Mouse (Mus musculus) spleen, postnatal 4 days (tissue): ENCODE data around the gene Gadd45b.

Experiments
- DNase-seq, 2 experiments: peaks; one replicate each; pipeline ENCODE4 v3.0.0; 2022; ENCODE audit warnings: low spot score in 2 of 2

Gadd45b gene

GRCm38 (mm10) chr10:80956385-80956784 is 26.5 kb downstream of the Gadd45b start:
- DNase-seq: no peak

- DNase-seq: no peak
These were observed 27.0 kb downstream of the Gadd45b start for GRCm38 (mm10) chr10:80956901-80957300.

GRCm38 (mm10) chr10:80957791-80958190 is 27.9 kb downstream of the Gadd45b start:
- DNase-seq: no peak

GRCm38 (mm10) chr10:80958979-80959637 is 29.2 kb downstream of the Gadd45b start:
- DNase-seq: no peak

DNA sequence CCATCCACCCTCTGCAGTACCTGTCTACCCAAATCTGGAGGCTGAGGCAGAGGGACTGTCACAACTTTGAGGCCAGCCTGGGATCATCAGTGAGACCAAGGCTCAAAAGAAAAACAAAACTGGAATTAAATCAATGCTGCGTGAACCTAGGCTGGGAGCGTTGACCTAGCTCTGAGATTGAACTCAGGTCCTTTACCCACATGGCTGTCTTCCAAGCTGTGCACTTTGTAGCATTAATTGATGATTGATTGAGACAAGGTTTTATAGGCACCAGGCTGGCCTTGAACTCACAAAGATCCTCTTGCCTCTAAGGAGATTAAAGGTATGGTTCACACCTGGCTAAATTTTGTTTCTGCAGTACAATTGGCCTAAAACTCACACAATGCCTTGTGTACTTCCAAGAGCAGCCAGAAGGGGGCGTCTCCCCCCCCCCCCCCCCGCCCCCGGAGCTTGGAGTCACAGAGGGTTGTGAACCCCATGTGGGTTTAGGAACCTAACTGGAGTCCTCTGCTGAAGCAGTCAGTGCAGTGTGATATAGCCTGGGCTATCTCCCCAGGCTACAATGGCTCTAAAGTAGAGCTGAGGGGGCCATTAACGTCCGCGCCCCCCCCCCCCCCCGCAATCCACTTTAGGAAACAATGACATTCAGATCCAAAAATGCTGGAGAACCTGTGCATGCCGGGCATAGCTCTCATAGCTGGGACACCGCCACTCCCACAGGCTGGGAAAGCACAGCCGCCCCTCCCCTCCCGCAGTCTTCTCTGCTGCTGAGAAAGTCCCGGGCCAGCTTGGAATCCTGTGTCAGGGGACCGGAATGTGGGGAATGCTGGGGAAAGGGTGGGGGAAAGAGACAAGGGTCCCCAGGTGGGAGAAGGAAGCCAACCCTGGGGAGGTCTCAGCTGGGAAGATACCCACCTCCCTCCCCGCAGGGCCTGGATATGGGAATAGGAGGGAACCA is 31.0 kb downstream of the Gadd45b start:
- no peak for DNase-seq

DNA sequence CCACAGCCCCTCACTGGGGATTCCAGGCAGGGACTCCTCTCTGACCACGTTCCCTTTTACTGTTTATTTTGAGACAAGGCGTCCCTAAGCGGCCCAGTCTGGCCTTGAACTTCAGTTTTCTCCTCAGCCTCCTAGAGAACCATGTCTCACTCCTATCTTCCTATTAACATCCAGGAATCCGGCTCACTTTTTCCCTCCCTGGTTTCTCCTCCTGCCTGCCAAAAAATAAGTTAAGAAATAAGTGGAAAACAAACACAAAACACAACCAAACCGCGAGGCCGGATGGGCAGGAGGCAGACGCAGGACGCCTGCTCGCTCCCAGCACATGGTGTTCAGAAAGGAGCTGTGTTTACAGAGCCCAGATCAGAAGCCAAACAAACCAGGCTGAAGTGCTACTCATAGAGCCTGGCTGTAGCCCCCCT is 32.2 kb downstream of the Gadd45b start:
- DNase-seq: no peak

DNA sequence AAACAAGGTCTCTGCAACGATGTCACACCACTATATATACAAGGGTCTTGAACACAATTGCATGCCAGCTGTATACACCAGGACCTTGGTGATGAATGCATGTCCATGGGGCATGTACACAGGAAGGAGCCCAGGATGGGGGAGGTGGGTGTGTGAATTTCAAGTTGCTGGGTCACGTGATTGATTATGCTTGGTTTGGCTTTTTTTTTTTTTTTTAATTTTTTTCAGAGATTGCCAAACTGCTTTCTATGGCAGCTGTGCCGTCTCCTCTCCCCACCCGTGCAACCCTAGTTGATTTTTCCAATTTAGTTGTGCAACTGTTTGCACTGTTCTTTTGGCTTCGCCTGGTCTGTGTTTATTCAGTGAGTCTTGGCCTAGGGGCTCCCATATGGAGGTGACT is 32.7 kb downstream of the Gadd45b start:
- no peak for DNase-seq

DNA sequence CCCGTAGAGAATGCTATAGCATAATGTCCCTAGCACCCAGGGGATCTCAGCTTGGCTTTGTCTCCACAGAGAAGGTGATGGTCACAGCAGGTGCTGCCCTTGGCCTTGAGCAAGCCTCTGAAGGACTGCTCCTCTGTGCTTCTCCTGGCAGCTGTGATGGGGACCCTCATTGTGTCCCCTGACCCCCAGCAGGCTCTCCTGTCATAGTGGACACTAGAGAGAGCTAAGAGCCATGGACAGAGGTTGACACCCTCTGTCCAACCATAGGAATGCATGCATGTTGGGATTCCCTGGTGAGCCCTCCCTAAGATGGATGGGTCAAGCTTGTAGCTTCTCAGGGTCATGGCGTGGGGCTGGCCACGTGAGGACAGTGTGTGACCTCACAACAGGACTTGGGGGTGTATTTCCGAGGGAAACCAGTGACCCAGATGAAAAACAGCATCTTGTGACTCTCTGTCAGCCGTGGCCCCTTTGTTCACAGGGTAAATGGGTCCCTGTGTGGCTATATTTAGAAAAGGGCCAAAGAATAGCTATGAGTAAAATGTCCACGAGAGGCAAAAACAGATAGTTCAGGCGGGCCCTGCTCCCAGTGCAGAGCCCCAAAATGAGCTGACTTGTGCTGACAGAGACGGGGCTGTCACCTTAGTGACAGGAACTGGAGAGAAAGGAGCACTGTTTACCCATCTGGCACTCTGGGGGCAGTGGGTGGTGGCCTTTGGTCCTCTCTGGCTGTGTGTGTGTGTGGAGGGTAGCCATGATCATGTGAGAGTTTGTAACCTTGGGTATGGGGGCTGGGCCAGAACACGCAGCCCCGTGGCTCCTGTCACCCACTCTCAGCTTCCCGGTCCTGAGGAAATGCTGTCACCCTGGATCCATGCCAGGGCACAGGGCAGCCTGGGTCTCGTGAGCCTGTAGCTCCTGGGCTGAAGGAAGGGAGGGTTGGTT is 33.4 kb downstream of the Gadd45b start:
- DNase-seq: no peak

DNA sequence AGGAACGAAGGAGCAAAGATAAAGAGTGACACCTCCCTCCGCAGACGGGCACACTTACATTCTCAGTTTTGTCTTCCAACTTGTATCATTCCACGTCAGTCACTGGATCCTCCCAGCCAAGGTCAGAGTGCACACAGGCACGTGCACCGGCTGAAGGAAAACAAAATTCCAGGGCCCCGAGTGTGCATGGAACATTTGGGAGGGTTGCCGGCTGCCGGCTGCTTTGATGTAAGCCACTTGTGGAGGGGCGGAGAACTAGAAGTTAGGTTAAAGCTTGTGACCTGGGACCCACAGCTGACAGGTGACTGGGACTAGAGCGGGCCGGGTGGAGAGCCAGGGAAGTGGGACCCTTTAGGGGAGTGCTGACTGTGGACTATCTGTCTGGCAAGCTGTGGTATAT is 36.4 kb downstream of the Gadd45b start:
- DNase-seq: no peak

DNA sequence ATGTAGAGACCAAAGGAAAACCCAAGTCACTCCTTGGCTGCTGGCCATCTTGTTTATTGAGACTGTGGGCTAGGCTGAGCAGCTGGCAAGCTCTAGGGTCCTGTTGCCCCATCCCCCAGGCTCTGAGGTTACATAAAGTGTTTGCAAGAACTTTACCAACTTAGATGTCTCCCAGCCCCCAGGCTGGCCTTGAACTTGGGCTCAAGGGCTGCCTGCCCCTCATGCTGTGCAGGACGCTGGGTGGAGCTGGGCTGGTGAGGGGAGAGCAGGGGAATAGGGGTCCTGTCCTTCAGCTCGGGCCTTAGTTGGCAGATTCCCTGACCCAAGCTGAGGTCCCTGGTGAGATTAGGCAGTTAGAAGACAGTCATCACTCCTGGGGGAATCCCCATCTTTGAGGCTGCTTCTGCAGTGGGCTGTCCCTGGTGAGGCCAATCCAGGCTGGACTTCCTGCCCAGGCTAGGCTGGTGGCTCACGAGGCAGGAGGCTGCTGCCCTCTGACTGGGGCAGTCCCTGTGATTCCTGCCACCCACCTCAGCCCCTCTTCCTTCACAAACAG is 37.3 kb downstream of the Gadd45b start:
- DNase-seq: no peak

GRCm38 (mm10) chr10:80968106-80968505 is 38.2 kb downstream of the Gadd45b start:
- no peak for DNase-seq

DNA sequence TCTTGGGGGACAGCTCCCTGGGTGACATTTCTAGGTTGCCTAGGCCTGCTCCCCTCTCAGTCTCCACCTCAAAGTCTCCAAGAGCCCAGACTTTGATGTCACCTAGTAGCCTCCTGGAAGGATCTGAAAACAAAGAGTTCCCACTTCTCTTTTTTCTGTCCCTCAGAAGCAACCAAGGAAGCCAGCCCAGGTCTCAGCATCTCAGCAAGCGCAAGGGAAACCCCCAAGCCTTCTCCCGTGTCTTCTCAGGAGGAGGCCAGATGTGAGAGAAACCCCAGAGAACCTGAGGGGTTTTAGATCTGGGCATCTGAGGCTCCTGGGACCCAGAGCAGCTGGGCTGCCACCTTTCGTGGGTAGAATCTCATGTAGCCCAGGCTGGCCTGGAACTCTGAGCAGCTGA is 39.4 kb downstream of the Gadd45b start:
- DNase-seq: no peak

GRCm38 (mm10) chr10:80970159-80970558 is 40.3 kb downstream of the Gadd45b start:
- DNase-seq: no peak

GRCm38 (mm10) chr10:80971533-80971932 is 41.7 kb downstream of the Gadd45b start:
- DNase-seq: no peak

GRCm38 (mm10) chr10:80972071-80972987 is 42.5 kb downstream of the Gadd45b start:
- DNase-seq: no peak

- DNase-seq: no peak
These were observed 43.8 kb downstream of the Gadd45b start for GRCm38 (mm10) chr10:80973722-80974121.

DNA sequence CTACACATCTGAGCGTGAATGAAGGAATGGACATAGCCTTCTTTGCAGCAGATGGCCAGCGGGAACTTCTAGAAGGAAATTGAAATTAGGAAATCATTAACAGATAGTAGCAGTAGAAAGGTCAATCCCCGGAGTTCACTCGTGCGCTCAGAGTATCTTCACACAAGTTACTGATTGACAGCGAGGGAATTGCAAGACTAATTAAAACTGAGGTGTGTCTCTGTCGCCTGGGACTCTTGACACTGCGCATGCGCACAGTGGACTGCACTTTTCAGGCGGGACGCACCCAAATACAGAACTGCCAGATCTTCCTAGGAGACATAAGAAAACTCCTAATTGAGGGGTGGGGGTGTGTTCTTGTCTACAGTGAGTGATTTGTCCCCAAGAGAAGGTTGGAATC is 45.6 kb downstream of the Gadd45b start:
- no peak for DNase-seq

DNA sequence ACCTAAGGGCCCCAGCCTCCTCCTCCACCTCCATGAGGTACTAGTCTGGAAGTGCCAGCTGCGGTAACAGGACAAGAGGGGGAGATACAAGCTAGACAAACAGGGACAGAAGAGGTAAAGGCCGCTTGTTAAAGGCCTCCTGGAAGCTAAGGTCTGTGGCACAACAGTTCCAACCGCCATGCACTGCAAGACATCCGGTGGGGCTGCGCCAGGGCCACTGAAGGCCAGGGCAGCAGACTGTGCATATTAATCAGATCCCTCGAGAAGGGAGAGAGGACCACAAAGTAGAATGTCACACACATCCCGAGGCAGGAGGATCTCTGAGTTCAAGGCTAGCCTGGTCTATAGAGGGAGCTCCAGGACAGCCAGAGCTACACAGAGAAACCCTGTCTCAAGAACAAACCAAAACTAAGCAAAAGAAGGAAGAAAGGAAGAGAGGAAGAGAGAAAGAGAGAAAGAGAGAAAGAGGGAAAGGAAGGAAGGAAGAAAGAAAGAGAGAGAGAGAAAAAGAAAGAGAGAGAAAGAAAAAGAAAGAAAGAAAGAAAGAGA is 51.8 kb downstream of the Gadd45b start:
- DNase-seq: no peak
